Mouse (Mus musculus): ENCODE measurements around the gene Myh9.

The Myh9 gene

DNA sequence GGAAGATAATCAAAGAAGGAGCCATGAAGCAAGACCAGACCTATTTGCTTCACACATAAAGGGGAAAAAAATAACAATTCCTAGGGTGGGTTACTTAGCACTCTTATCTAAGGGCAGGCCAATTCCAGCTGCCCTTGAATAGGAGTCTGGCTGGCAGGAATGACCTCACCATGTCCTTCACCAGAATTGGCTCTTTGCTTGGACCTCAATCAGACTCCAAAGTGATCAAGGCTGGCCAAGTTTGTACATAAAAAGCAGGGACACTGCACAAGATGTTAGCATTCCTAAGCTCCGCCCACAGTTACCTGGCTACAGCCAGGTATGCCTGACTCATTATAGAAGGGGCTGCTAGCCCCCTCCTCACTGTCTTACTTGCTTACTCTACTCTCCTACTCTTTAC lies 16.6 kb downstream of the Myh9 start:
- no peak for DNase-seq

GRCm38 (mm10) chr15:77824321-77824720 lies 17.7 kb downstream of the Myh9 start:
- no peak for DNase-seq

DNA sequence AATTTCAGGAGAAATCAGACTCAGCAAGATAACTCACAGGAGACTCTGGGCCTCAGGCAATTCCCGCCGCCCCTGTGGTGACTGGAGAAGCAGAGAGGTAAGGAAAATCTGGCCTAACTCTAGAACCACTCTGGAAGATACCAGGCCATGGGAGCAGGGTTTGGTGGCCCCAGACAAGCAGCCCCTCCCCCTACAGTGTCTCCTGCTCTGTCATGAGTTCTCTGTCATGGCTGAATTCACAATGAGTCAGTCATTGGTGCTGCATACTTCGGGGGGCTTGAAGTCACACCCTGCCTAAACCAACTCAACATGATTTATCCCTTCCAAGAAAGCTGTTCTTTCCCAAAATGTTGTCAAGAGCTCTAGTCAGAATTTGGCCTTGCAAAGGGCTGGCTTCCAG lies 18.3 kb downstream of the Myh9 start:
- no peak for DNase-seq

GRCm38 (mm10) chr15:77823196-77823595 lies 18.8 kb downstream of the Myh9 start:
- DNase-seq, result no peak

DNA sequence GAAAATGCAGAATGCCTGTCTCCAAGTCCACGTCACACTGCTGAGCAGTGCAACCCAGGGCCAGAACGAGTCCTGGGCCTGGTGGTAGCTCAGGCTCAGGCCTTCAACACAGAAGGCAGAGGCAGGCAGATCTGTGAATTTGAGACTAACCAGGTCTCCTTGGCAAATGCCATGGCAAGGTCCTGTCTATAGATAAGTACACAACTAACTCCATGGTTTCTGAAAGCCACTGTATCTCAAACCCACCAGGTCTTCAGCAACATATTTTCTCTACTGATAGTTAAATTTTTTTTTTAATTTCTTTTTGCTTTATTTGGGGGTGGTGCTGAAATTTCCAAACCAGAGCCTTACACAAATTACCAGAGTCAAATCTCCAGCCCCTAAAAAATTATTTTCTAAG lies 19.3 kb downstream of the Myh9 start:
- no peak for DNase-seq

DNA sequence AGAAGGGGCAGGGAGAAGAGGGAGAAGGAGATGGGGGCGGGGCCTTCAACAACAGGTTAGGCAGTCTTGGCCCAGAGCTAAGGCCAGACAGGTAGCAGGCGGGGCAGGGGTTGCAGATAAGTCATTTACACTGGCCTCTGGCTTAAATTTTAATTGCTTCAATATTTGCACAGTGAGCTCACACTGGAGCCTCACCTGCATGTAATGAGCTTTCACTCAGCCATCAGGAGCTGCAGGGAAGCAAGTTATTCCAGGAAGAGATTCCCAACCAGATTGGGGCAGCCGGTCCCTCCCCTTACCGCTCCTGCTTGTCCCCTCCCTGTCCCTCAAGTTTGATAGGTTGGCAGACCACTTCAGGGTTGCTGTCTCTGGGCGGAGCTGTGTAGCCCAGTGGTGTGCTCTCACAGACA lies 19.9 kb downstream of the Myh9 start:
- peak; percentile 63 for DNase-seq

- peak; percentile 27 for DNase-seq
Measured at GRCm38 (mm10) chr15:77821424-77821823, 20.6 kb downstream of the Myh9 start.

DNA sequence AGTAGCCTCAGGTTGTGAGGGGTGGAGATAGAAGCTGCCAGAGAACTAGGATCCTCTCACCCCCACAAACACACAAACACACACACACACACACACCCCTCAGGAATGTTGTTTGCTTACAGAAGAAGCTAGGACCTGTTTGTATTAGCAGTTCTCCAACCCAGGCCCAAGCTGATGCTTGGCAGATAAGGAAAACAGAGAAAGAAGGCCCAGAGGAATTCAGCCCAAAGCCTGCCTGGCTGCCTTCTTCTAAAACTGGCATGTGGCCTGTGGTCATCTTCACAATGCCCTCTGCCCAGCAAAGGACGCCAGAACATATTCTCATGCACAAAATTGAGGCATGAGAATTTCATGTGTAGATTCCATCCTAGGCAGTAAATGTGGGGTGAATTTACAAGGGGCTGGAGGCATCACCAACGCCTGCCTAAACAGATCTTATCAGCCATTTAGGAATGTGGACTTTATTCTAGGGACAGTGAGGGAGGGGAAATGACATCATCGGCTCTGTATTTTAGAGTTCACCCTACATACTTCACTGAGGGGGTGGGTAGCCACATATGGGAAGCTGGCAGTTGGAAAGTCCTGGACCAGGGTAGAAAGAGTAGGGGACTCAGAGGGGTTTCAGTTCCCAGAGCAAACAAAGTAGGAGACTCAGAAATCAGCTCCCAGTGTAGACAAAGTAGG lies 21.4 kb downstream of the Myh9 start:
- DNase-seq, result peak; percentile 11

- DNase-seq, result peak; percentile 82
Measured at GRCm38 (mm10) chr15:77819894-77820387, 22.0 kb downstream of the Myh9 start.

- DNase-seq, result no peak
Measured at GRCm38 (mm10) chr15:77818556-77819158, 23.3 kb downstream of the Myh9 start.

GRCm38 (mm10) chr15:77817417-77817816 lies 24.6 kb downstream of the Myh9 start:
- no peak for DNase-seq

DNA sequence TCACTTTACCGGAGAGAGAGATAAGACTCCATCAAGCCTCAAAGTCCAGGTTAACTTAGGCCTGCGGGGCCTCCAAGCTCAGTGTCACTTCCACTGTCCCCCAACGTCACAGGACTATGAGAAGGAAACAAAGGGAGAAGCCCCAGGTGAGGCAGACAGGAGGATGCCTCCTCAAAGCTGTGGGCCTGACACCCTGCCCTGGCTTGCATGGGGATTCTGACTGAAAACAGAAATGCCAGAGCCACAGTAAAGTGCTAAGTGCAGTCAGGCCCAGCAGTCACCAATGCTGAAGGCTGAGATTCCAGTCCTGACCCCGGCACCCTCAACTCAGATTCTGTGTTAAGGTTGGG lies 25.4 kb downstream of the Myh9 start:
- no peak for DNase-seq

GRCm38 (mm10) chr15:77815867-77816600 lies 25.9 kb downstream of the Myh9 start:
- DNase-seq, result no peak

- no peak for DNase-seq
Measured at GRCm38 (mm10) chr15:77813639-77814375, 28.2 kb downstream of the Myh9 start.

GRCm38 (mm10) chr15:77812578-77812977 lies 29.4 kb downstream of the Myh9 start:
- DNase-seq, result no peak

GRCm38 (mm10) chr15:77811099-77811760 lies 30.7 kb downstream of the Myh9 start:
- DNase-seq, result no peak

GRCm38 (mm10) chr15:77810416-77811098 lies 31.4 kb downstream of the Myh9 start:
- DNase-seq, result no peak

DNA sequence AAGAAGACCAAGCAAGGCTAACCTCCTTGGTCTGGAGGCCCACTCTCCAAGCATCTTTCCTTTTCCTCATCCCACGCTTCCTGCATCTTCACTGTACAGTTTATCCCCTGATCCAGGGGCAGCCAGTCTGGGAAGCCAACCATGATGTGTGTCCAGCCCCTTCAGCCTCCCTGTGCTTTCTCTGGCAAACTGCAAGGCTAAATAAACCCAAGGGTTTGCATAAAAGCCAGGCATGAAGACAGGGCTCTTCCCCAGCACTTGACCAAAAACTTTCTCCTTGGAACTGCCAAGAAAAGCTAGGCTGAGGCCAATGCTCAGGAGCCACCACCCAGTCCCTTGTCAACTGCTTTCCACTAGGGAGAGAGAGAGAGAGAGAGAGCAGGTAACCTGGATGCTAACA lies 32.5 kb downstream of the Myh9 start:
- no peak for DNase-seq

DNA sequence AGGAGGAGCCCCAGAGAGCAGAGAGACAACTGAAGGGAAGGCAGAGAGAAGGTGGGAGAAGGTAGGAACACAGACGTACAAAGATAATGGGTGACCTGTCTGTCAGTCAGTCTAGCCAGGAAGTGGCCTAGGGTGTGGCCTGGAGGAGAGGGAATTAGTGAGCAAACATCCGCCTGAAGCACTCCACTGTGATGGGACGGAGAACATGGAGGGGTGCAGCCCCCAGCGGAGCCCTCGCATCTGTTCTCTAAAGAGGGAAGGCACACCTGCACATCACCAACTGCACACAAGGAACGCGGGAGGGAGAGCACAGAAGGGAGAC lies 34.8 kb downstream of the Myh9 start:
- no peak for DNase-seq

DNA sequence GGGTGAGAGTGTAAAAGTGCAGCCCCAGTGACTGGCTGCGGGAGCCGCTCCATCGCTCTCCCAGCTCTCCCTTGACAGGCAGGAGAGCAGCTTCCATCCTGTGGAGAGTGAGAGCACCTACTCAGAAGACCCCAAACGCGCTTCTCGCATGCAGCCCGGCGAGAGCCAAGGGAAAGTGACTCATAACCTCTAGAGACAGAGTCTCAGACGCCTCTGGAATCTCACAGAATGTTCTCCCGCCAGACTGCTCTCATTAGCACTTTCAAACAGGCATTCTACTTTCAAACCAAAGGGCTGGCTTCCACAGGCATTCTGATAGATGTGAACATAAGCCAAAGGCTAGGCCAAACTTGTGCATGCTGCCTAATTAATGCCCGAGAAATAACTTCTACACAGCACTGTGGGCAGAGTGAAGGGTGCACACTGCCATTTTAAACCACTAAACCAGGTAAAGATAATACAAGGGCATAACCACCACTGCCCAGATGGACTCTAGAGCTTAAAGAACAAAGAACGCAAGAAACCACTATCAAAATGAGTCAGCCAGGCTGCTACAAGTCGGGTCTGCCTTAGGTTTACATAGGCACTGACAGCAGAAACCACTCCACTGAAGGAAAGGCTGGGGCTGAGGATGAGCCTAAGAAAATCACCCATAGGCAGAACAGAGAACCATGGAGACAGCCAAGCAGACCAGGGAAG lies 35.3 kb downstream of the Myh9 start:
- no peak for DNase-seq

GRCm38 (mm10) chr15:77805657-77806056 lies 36.3 kb downstream of the Myh9 start:
- DNase-seq, result no peak

DNA sequence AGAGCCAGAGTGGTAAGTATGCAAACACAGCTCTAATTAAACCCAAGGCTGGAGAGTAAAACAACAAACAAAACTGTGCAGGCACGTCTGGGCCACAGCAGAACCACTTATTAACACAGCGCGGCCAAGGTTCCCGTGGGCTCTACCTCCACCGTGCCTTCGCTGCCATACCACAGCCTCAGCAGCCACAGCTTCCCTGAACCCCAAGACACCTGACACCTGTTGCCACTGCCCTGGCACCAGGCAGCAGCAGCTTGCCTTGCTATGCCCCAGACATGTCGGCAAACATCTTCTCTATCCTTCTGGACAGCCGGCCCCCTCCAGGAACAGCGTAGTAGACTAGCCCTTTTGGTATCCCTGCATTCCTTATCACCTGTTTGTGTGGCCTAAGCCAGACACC lies 37.0 kb downstream of the Myh9 start:
- DNase-seq, result no peak

Measured in kidney, adult 18-20 months (tissue).